8 mouse cellular contexts compared by ENCODE assay signal in the genomic region with DNA sequence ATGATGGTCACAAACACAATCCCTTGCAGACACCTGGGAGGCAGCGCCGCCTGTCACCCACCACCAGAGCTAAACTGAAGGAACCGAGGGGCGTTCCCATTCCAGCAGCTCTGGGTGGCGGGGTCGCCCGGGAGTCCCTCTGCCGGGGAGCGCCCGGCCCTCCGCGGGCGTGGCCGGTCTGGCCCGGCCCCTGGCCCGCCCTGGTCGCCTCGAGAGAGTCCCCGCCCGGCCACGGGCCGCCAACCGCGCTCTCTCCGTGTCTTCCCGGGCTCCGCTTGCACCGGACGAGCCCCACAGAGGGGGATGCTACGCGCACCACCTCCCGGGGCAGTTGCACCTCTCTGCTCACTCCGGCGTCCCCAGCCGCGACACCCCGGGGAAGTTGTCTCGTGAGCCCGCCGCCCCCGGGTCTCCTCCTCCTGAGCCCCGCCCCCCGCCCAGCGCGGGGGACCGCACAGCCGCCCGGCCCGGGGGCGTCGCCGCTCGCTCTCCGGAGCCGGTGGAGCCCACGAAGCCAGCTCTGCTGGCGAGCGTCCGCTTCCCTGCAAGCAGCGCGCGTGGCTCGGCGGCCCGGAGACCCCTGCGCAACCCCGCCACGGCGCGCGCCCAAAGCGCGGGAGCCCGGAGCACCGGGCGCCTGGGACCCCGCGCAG. TPM values are rescaled to one million over a fixed set of nuclear protein-coding genes. Genes with fewer than 3 reads are reported as not detected.
DNase-seq lines count a peak whose midpoint lies in the region; ATAC-seq and TF ChIP-seq lines count a peak whose summit lies in the region.

A gene (plus strand): TSS at position 564 of the 653 bp plus-strand sequence.

- H3K4me3 ChIP-seq in left cerebral cortex, adult 2 months = peak within 1 kb of the TSS; percentile 66
- peak within 1 kb of the TSS; percentile 83 for H3K4me3 ChIP-seq in heart, embryonic 10.5 days
- peak within 1 kb of the TSS; percentile 81 for H3K4me3 ChIP-seq in kidney, embryonic 15.5 days (replicated peaks)
- H3K4me3 ChIP-seq in liver, embryonic 11.5 days (ENCODE audit: low read depth, low read length) = peak within 1 kb of the TSS; percentile 66
- H3K4me3 ChIP-seq in midbrain, postnatal 0 days (ENCODE audit: low read depth, low read length) = peak within 1 kb of the TSS; percentile 68

- H3K4me2 ChIP-seq in kidney, embryonic 15.5 days = peak within 1 kb of the TSS; percentile 94
- peak within 1 kb of the TSS; percentile 95 for H3K4me2 ChIP-seq in liver, embryonic 11.5 days
- peak within 1 kb of the TSS; percentile 78 for H3K4me2 ChIP-seq in midbrain, postnatal 0 days (ENCODE audit: low read depth, low read length, poor library complexity, severe bottlenecking)

- peak within 1 kb of the TSS; percentile 54 for H3K9ac ChIP-seq in kidney, embryonic 15.5 days
- H3K9ac ChIP-seq in liver, embryonic 11.5 days (ENCODE audit: low read depth, low read length) = peak within 1 kb of the TSS; percentile 38
- H3K9ac ChIP-seq in midbrain, postnatal 0 days (replicated peaks; ENCODE audit: low read length, poor library complexity, severe bottlenecking) = peak within 1 kb of the TSS; percentile 79

- H3K4me1 ChIP-seq in heart, embryonic 10.5 days = peaks cover 45% of the 10 kb centered on the region
- H3K4me1 ChIP-seq in kidney, embryonic 15.5 days = peaks cover 23% of the 10 kb centered on the region
- peaks cover 9% of the 10 kb centered on the region; the same call in 1 of the 2 replicates for H3K4me1 ChIP-seq in liver, embryonic 11.5 days (replicated peaks; ENCODE audit: control insufficient read depth, insufficient read depth, low read length)
- peaks cover 7% of the 10 kb centered on the region; the same call in 1 of the 2 replicates for H3K4me1 ChIP-seq in midbrain, postnatal 0 days (ENCODE audit: insufficient read depth, low read length)

- peaks cover 46% of the 10 kb centered on the region for H3K27me3 ChIP-seq in heart, embryonic 10.5 days (ENCODE audit: insufficient read depth, poor library complexity, severe bottlenecking)
- peaks cover 19% of the 10 kb centered on the region; the same call in 1 of the 2 replicates for H3K27me3 ChIP-seq in kidney, embryonic 15.5 days
- peaks cover 36% of the 10 kb centered on the region for H3K27me3 ChIP-seq in liver, embryonic 11.5 days (replicated peaks; ENCODE audit: control insufficient read depth, insufficient read depth, low read length)
- H3K27me3 ChIP-seq in midbrain, postnatal 0 days (ENCODE audit: insufficient read depth, low read length) = no peaks in the 10 kb centered on the region

- peak; percentile 93 for ATAC-seq in kidney, embryonic 15.5 days (replicated peaks; ENCODE audit: low FRiP score)
- ATAC-seq in liver, embryonic 11.5 days (replicated peaks; ENCODE audit: low FRiP score) = peak; percentile 65
- ATAC-seq in midbrain, postnatal 0 days (ENCODE audit: low FRiP score) = peak; percentile 72

- peak within 1 kb of the TSS; percentile 80 for H3K27ac ChIP-seq in left cerebral cortex, adult 2 months
- peak within 1 kb of the TSS; percentile 88 for H3K27ac ChIP-seq in heart, embryonic 10.5 days
- H3K27ac ChIP-seq in kidney, embryonic 15.5 days = peak within 1 kb of the TSS; percentile 52
- no peak within 1 kb of the TSS for H3K27ac ChIP-seq in liver, embryonic 11.5 days (ENCODE audit: low read depth, low read length)
- H3K27ac ChIP-seq in midbrain, postnatal 0 days (ENCODE audit: low read depth, low read length) = peak within 1 kb of the TSS; percentile 67

- 0% methylated on average over 77 of the region's 78 CpGs for WGBS in heart, embryonic 10.5 days
- under 1% methylated on average over 72 of the region's 78 CpGs for WGBS in kidney, embryonic 15.5 days
- WGBS in liver, embryonic 11.5 days = under 1% methylated on average over 71 of the region's 78 CpGs
- 1% methylated on average over 71 of the region's 78 CpGs for WGBS in midbrain, postnatal 0 days

- DNase-seq in left cerebral cortex, adult 2 months (ENCODE audit: extremely low spot score in 1 of 2, low spot score in 2 of 2) = peak; percentile 41 to 48
- DNase-seq in left cerebral cortex, adult 11 months (ENCODE audit: low spot score) = no peak
- DNase-seq in embryo, embryonic 11 days = peak; percentile 79
- peak; percentile 85 for DNase-seq in heart, embryonic 10.5 days (ENCODE audit: low spot score)
- DNase-seq in liver, embryonic 11.5 days (ENCODE audit: low spot score) = peak; percentile 68
- peak; percentile 27 for DNase-seq in midbrain, postnatal 0 days (ENCODE audit: low spot score)
- peak; percentile 52 for DNase-seq in urinary bladder, postnatal 14 days (ENCODE audit: low spot score)

- no peak; the same call in none of the 2 replicates for TF ChIP-seq CTCF in left cerebral cortex, adult 2 months (IDR thresholded peaks at IDR 0.05)
- peak; percentile 53 for TF ChIP-seq CTCF in midbrain, postnatal 0 days (IDR thresholded peaks at IDR 0.05)

- no peaks in the 10 kb centered on the region for H3K9me3 ChIP-seq in heart, embryonic 10.5 days
- no peaks in the 10 kb centered on the region for H3K9me3 ChIP-seq in kidney, embryonic 15.5 days (replicated peaks)
- no peaks in the 10 kb centered on the region for H3K9me3 ChIP-seq in liver, embryonic 11.5 days (ENCODE audit: control insufficient read depth, low read length)
- no peaks in the 10 kb centered on the region for H3K9me3 ChIP-seq in midbrain, postnatal 0 days (ENCODE audit: low read length)

- H3K36me3 ChIP-seq in heart, embryonic 10.5 days = no peaks in the 10 kb centered on the region
- H3K36me3 ChIP-seq in kidney, embryonic 15.5 days = no peaks in the 10 kb centered on the region
- H3K36me3 ChIP-seq in liver, embryonic 11.5 days (ENCODE audit: control insufficient read depth, insufficient read depth, low read length) = no peaks in the 10 kb centered on the region
- H3K36me3 ChIP-seq in midbrain, postnatal 0 days (ENCODE audit: insufficient read depth, low read length) = no peaks in the 10 kb centered on the region

- intact Hi-C loops in left cerebral cortex, adult 2 months (cut with DNase I) = loop anchor here (5.0 kb wide), 1 partner anchor 343 kb away; no protein-coding TSS in a partner anchor

RNA-seq across cellular contexts. Expression of the gene that starts here (rescaled TPM):
- total RNA-seq in left cerebral cortex, adult 2 months (2021) = 100 to 1,000 TPM; 539 to 559 TPM
- polyA plus RNA-seq in heart, embryonic 10.5 days (2016; fragmentation: Nextera tagmentation; extraction: Ambion mirVana) = 3.0 and 6.1 TPM in 2 replicates
- polyA plus RNA-seq in kidney, embryonic 15.5 days (2015; fragmentation: Nextera tagmentation; extraction: Ambion mirVana) = 10.8 and 12.9 TPM in 2 replicates
- polyA plus RNA-seq in liver, embryonic 11.5 days (2014; fragmentation: Nextera tagmentation; extraction: Ambion mirVana) = 2.2 and 2.3 TPM in 2 replicates
- 118 and 135 TPM in 2 replicates for total RNA-seq in midbrain, postnatal 0 days (2014; rRNA removed)
- 80.3 and 82.1 TPM in 2 replicates for polyA plus RNA-seq in midbrain, postnatal 0 days (2015; fragmentation: Nextera tagmentation; extraction: Ambion mirVana)
